Mouse (Mus musculus) lung, embryonic 14.5 days (tissue): ENCODE data around the gene Tbl2. TPM values are rescaled to one million over a fixed set of nuclear protein-coding genes. Genes with fewer than 3 reads are reported as not detected.

Experiments
- ATAC-seq: fragments of 200-750 bp; cut with Nextera tagmentation; 2 replicates; pipeline ENCODE4 v1.8.0; 2017; ENCODE audit warnings: mild to moderate bottlenecking, moderate TSS enrichment, moderate library complexity; ENCODE audit not compliant: insufficient read depth
- DNase-seq: peaks from one replicate; pipeline ENCODE4 v3.0.0-alpha.2; 2015
- H3K27ac ChIP-seq: fragments of 300-500 bp; sonication (generic); 2 replicates; pipeline ENCODE4 v1.5.1; 2014; ENCODE audit warnings: low read depth, mild to moderate bottlenecking, moderate library complexity
- H3K27me3 ChIP-seq: fragments of 300-500 bp; sonication (generic); 2 replicates; pipeline ENCODE4 v1.6.1; 2014; ENCODE audit warnings: low read length, control low read depth; ENCODE audit not compliant: insufficient read depth
- H3K36me3 ChIP-seq: fragments of 300-500 bp; sonication (generic); 2 replicates; pipeline ENCODE4 v1.6.1; 2014; ENCODE audit warnings: control low read depth; ENCODE audit not compliant: insufficient read depth
- H3K4me1 ChIP-seq: fragments of 300-500 bp; sonication (generic); 2 replicates; pipeline ENCODE4 v1.6.1; 2014; ENCODE audit warnings: antibody characterized with exemption, control low read depth; ENCODE audit not compliant: insufficient read depth
- H3K4me2 ChIP-seq: fragments of 300-500 bp; sonication (generic); 2 replicates; pipeline ENCODE4 v1.6.1; 2014; ENCODE audit warnings: mild to moderate bottlenecking
- H3K4me3 ChIP-seq: fragments of 300-500 bp; sonication (generic); 2 replicates; pipeline ENCODE4 v1.5.1; 2014; ENCODE audit warnings: low read depth, low read length
- H3K9ac ChIP-seq: fragments of 300-500 bp; sonication (generic); 2 replicates; pipeline ENCODE4 v1.6.1; 2014
- H3K9me3 ChIP-seq: fragments of 300-500 bp; sonication (generic); 2 replicates; pipeline ENCODE4 v1.6.1; 2016; ENCODE audit warnings: low read depth, low read length, control low read depth
- CTCF ChIP-seq: IDR thresholded peaks from 2 replicates; pipeline ENCODE4 v1.5.1; 2016; ENCODE audit warnings: antibody characterized with exemption, low read depth
- WGBS: fragments of 180-500 bp; shearing (Covaris S2); extraction: QIAGEN DNeasy Blood & Tissue Kit; methylation state at CpG from one replicate; pipeline ENCODE4 v1.1.7; 2014; 5-methylcytosine and 5-hydroxymethylcytosine counted together
- polyA plus RNA-seq: library from polyadenylated mRNA; unstranded; fragments of >200 nt; fragmentation: Nextera tagmentation; extraction: Ambion mirVana; gene quantifications from 2 replicates; pipeline ENCODE4 v1.2.1, GENCODE M21; 2014

Gene Tbl2
- polyA plus RNA-seq, 1 experiment from 2014 or later = 22.5 TPM

GRCm38 (mm10) chr5:135185596-135185995 lies 36.1 kb downstream of the Tbl2 start:
- no peak for ATAC-seq
- H3K27ac ChIP-seq = no peak overlapping the region
- no peak overlapping the region for H3K4me3 ChIP-seq
- DNase-seq = peak; percentile 41
- 23% methylated on average over 3 of the region's 3 CpGs for WGBS
- H3K4me1 ChIP-seq = peaks cover 9% of the 10 kb centered on the region
- H3K27me3 ChIP-seq = no peaks in the 10 kb centered on the region
- 0 out of 2 replicates have a peak, but pooled peaks have one; percentile 34 for TF ChIP-seq CTCF
- no peak overlapping the region for H3K9ac ChIP-seq
- peaks cover 41% of the 10 kb centered on the region for H3K36me3 ChIP-seq
- H3K9me3 ChIP-seq = no peaks in the 10 kb centered on the region
- H3K4me2 ChIP-seq = peak overlapping the region; percentile 84; the same call in 1 of the 2 replicates

DNA sequence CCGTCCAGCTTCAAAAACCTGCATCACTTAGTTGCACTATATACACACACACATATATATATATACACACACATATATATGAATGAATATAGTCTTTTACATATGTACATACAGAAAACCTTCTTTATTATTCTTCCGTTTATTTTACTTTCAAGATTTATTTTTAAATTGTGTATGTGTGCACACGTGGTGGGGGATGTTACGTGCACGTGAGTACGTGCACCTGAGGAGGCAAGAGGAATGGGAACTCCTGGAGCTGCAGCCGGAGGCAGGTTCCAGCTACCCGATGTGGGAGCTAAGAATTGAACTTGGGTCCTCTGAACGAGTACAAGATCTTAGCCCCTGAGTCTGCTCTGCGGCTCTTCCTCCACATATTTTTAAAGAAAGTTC lies 36.8 kb downstream of the Tbl2 start:
- 19% methylated on average over 10 of the region's 10 CpGs for WGBS
- Histone ChIP-seq H3K4me3 (peak overlapping the region; percentile 100), H3K9me3 (no peaks in the 10 kb centered on the region), H3K27ac (peak overlapping the region; percentile 98), H3K4me2 (peak overlapping the region; percentile 84), H3K4me1 (peaks cover 9% of the 10 kb centered on the region), H3K36me3 (peaks cover 40% of the 10 kb centered on the region), H3K27me3 (no peaks in the 10 kb centered on the region), H3K9ac (peak overlapping the region; percentile 98)
- TF ChIP-seq CTCF = no peak
- DNase-seq = no peak
- ATAC-seq = no peak

- H3K27ac ChIP-seq = peak within 1 kb of the TSS; percentile 98
- DNase-seq (peak; percentile 99), ATAC-seq (peak; percentile 98)
- TF ChIP-seq CTCF = no peak
- H3K4me1 ChIP-seq = peaks cover 9% of the 10 kb centered on the region
- H3K36me3 ChIP-seq = peaks cover 34% of the 10 kb centered on the region
- under 1% methylated on average over 56 of the region's 57 CpGs for WGBS
- peak within 1 kb of the TSS; percentile 84 for H3K4me2 ChIP-seq
- peak within 1 kb of the TSS; percentile 98 for H3K9ac ChIP-seq
- H3K27me3 ChIP-seq = no peaks in the 10 kb centered on the region
- peak within 1 kb of the TSS; percentile 100 for H3K4me3 ChIP-seq
- no peaks in the 10 kb centered on the region for H3K9me3 ChIP-seq
Measured at GRCm38 (mm10) chr5:135186621-135187348, 37.3 kb downstream of the Tbl2 start, which contains the start of gene Baz1b. Gene Baz1b, plus strand, starts transcription at chr5:135187264.

DNA sequence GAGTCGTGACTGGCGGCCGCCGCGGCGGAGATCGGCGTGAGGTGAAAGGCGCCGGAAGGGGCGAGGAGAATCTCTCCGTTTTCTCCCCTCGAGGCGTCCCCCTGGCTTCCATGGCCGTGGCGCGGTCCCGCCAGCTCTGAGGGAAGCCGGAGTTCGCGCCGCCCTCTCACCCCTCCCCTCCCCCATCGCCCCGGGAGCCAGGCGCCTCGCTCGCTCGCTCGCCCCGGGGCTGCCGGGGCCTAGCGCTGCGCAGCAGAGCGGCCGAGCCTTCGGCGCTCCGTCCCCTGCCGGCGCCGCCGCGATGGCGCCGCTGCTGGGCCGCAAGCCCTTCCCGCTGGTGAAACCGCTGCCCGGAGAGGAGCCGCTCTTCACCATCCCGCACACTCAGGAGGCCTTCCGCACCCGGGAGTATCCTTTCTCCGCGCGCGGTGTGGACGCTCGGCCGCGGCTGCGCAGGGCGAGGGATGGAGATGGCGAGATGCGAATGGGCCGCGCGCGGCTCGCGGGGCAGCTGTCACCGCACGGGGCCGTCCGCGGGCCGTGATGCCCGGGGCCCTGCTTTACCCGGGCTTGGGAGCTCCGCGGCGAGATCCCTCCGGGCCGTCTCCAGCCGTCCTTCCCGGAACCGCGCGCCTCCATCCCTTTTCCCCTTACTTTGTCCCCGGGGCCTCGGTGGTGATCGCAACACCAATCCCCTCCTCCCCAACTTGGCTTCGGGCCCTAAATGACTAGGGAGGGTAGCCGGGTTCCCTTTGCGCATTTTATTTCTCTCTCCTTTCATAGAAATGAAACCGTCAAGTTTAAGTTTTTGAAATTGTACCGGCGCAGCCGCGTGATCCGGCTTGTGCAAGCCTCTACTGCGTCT lies 38.1 kb downstream of the Tbl2 start:
- H3K9ac ChIP-seq = peak overlapping the region; percentile 98
- under 1% methylated on average over 101 of the region's 102 CpGs for WGBS
- H3K9me3 ChIP-seq = no peaks in the 10 kb centered on the region
- H3K4me2 ChIP-seq = peak overlapping the region; percentile 84
- H3K27me3 ChIP-seq = no peaks in the 10 kb centered on the region
- ATAC-seq (peak; percentile 66), DNase-seq (peak; percentile 62)
- H3K27ac ChIP-seq = peak overlapping the region; percentile 98
- peaks cover 9% of the 10 kb centered on the region for H3K4me1 ChIP-seq
- peaks cover 29% of the 10 kb centered on the region for H3K36me3 ChIP-seq
- peak overlapping the region; percentile 100 for H3K4me3 ChIP-seq
- TF ChIP-seq CTCF = no peak

- Histone ChIP-seq H3K27me3 (no peaks in the 10 kb centered on the region), H3K4me3 (peak overlapping the region; percentile 100), H3K4me1 (peaks cover 9% of the 10 kb centered on the region), H3K4me2 (peak overlapping the region; percentile 84), H3K9ac (peak overlapping the region; percentile 98), H3K36me3 (peaks cover 31% of the 10 kb centered on the region), H3K27ac (peak overlapping the region; percentile 98), H3K9me3 (no peaks in the 10 kb centered on the region)
- DNase-seq (peak; percentile 34), ATAC-seq (no peak)
- WGBS = 0% methylated on average over 8 of the region's 8 CpGs
- TF ChIP-seq CTCF = no peak
Measured at GRCm38 (mm10) chr5:135188214-135188554, 38.7 kb downstream of the Tbl2 start.

DNA sequence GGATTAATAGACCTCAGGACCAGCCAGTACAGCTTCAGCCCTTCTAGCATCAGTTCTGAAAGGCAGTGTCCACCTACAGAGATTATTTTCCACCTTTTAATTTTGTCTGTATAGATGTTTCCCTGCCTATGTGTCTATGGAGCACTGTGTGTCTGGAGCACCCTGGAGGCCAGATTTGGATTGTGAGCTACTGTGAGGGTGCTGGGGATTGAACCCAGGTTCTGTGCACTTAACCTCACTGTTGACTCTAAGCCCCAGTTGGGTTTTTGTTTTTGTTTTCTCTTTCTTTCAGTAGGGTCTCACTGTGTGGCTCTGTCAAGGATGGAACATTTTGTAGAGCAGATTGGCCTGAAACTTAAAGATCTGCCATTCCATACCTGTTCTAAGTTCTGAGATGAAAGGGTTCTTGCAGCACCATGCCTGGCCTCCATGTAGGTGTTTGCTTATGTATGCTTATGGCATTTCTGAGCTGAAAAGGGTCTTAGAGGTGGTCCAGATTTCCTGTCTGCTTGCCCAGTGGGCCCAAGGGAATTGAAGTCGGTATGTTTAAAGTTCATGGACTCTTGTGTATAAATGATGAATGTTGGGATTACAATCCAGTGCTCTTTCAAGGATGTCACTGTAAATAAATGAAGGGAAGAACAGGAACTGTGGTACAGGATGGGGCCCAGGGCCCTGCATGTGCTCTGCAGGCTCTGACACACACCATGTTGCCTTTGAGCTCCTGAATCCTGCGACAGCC lies 40.0 kb downstream of the Tbl2 start:
- peaks cover 9% of the 10 kb centered on the region for H3K4me1 ChIP-seq
- H3K9me3 ChIP-seq = no peaks in the 10 kb centered on the region
- peak overlapping the region; percentile 84 for H3K4me2 ChIP-seq
- peak overlapping the region; percentile 98 for H3K9ac ChIP-seq
- no peaks in the 10 kb centered on the region for H3K27me3 ChIP-seq
- DNase-seq = no peak
- H3K4me3 ChIP-seq = peak overlapping the region; percentile 100
- ATAC-seq = no peak
- 20% methylated on average over 2 of the region's 2 CpGs for WGBS
- H3K27ac ChIP-seq = no peak overlapping the region
- no peak for TF ChIP-seq CTCF
- H3K36me3 ChIP-seq = peaks cover 44% of the 10 kb centered on the region
